Mouse (Mus musculus): ENCODE results near the gene Parpbp. TPM values are rescaled to one million over a fixed set of nuclear protein-coding genes. Genes with fewer than 3 reads are reported as not detected.

The Parpbp gene
- polyA plus RNA-seq, 1 experiment from 2014 or later = 11.8 TPM

- Histone ChIP-seq H3K4me1 (peaks cover 2% of the 10 kb centered on the region; the same call in 1 of the 2 replicates), H3K27ac (replicated peaks) (no peak within 1 kb of the TSS), H3K9ac (replicated peaks) (no peak within 1 kb of the TSS), H3K27me3 (no peaks in the 10 kb centered on the region), H3K9me3 (no peaks in the 10 kb centered on the region), H3K4me2 (replicated peaks) (no peak within 1 kb of the TSS), H3K36me3 (peaks cover 3% of the 10 kb centered on the region; the same call in 1 of the 2 replicates), H3K4me3 (no peak within 1 kb of the TSS)
- no peak for ATAC-seq (ENCODE audit: low FRiP score, low read depth)
- WGBS = 25% methylated on average over 5 of the region's 5 CpGs
Measured at GRCm38 (mm10) chr10:88090772-88091171, 56.0 kb downstream of the Parpbp start, which contains the start of gene Pmch. Pmch (plus strand) TSS chr10:88091072.

GRCm38 (mm10) chr10:88067377-88067776, 79.4 kb downstream of the Parpbp start:
- no peaks in the 10 kb centered on the region for H3K36me3 ChIP-seq
- no peak for ATAC-seq (ENCODE audit: low FRiP score, low read depth)
- WGBS = 81% methylated on average over 3 of the region's 3 CpGs
- no peaks in the 10 kb centered on the region for H3K9me3 ChIP-seq
- no peak overlapping the region for H3K9ac ChIP-seq (replicated peaks)
- no peaks in the 10 kb centered on the region for H3K27me3 ChIP-seq
- no peak overlapping the region for H3K4me2 ChIP-seq (replicated peaks)
- no peak overlapping the region for H3K27ac ChIP-seq (replicated peaks)
- no peak overlapping the region for H3K4me3 ChIP-seq
- H3K4me1 ChIP-seq = no peaks in the 10 kb centered on the region

GRCm38 (mm10) chr10:88064872-88065271, 81.9 kb downstream of the Parpbp start:
- H3K4me1 ChIP-seq = no peaks in the 10 kb centered on the region
- no peaks in the 10 kb centered on the region for H3K9me3 ChIP-seq
- no peak overlapping the region for H3K9ac ChIP-seq (replicated peaks)
- no peak overlapping the region for H3K4me2 ChIP-seq (replicated peaks)
- no peak overlapping the region for H3K4me3 ChIP-seq
- no peaks in the 10 kb centered on the region for H3K27me3 ChIP-seq
- no peak overlapping the region for H3K27ac ChIP-seq (replicated peaks)
- 83% methylated on average over 2 of the region's 2 CpGs for WGBS
- no peaks in the 10 kb centered on the region for H3K36me3 ChIP-seq
- ATAC-seq (ENCODE audit: low FRiP score, low read depth) = no peak

GRCm38 (mm10) chr10:88063436-88063835, 83.3 kb downstream of the Parpbp start:
- Histone ChIP-seq H3K27ac (replicated peaks) (no peak overlapping the region), H3K4me1 (no peaks in the 10 kb centered on the region), H3K4me3 (no peak overlapping the region), H3K36me3 (no peaks in the 10 kb centered on the region), H3K9me3 (no peaks in the 10 kb centered on the region), H3K9ac (replicated peaks) (no peak overlapping the region), H3K27me3 (no peaks in the 10 kb centered on the region), H3K4me2 (replicated peaks) (no peak overlapping the region)
- WGBS = 67% methylated on average over 4 of the region's 4 CpGs
- no peak for ATAC-seq (ENCODE audit: low FRiP score, low read depth)

- no peak overlapping the region for H3K9ac ChIP-seq (replicated peaks)
- H3K4me1 ChIP-seq = no peaks in the 10 kb centered on the region
- no peak for ATAC-seq (ENCODE audit: low FRiP score, low read depth)
- H3K27me3 ChIP-seq = no peaks in the 10 kb centered on the region
- 87% methylated on average over 14 of the region's 14 CpGs for WGBS
- H3K9me3 ChIP-seq = no peaks in the 10 kb centered on the region
- H3K36me3 ChIP-seq = no peaks in the 10 kb centered on the region
- no peak overlapping the region for H3K4me3 ChIP-seq
- no peak overlapping the region for H3K27ac ChIP-seq (replicated peaks)
- no peak overlapping the region for H3K4me2 ChIP-seq (replicated peaks)
Measured at GRCm38 (mm10) chr10:88056950-88057649, 89.6 kb downstream of the Parpbp start.

- Histone ChIP-seq H3K4me3 (no peak overlapping the region), H3K27me3 (no peaks in the 10 kb centered on the region), H3K36me3 (no peaks in the 10 kb centered on the region), H3K9ac (replicated peaks) (no peak overlapping the region), H3K4me1 (no peaks in the 10 kb centered on the region), H3K27ac (replicated peaks) (no peak overlapping the region), H3K4me2 (replicated peaks) (no peak overlapping the region), H3K9me3 (no peaks in the 10 kb centered on the region)
- 87% methylated on average over 14 of the region's 14 CpGs for WGBS
- ATAC-seq (ENCODE audit: low FRiP score, low read depth) = no peak
Measured at GRCm38 (mm10) chr10:88054233-88054985, 92.3 kb downstream of the Parpbp start.

- ATAC-seq (ENCODE audit: low FRiP score, low read depth) = no peak
- Histone ChIP-seq H3K9me3 (no peaks in the 10 kb centered on the region), H3K4me3 (no peak overlapping the region), H3K4me1 (no peaks in the 10 kb centered on the region), H3K9ac (replicated peaks) (no peak overlapping the region), H3K36me3 (no peaks in the 10 kb centered on the region), H3K4me2 (replicated peaks) (no peak overlapping the region), H3K27ac (replicated peaks) (no peak overlapping the region), H3K27me3 (no peaks in the 10 kb centered on the region)
- 71% methylated on average over 11 of the region's 11 CpGs for WGBS
Measured at GRCm38 (mm10) chr10:88046098-88046771, 100.5 kb downstream of the Parpbp start.

GRCm38 (mm10) chr10:88044297-88044696, 102.4 kb downstream of the Parpbp start:
- WGBS = 86% methylated on average over 4 of the region's 4 CpGs
- no peaks in the 10 kb centered on the region for H3K36me3 ChIP-seq
- H3K4me2 ChIP-seq (replicated peaks) = no peak overlapping the region
- no peak overlapping the region for H3K4me3 ChIP-seq
- no peaks in the 10 kb centered on the region for H3K4me1 ChIP-seq
- no peak overlapping the region for H3K27ac ChIP-seq (replicated peaks)
- no peak for ATAC-seq (ENCODE audit: low FRiP score, low read depth)
- H3K9ac ChIP-seq (replicated peaks) = no peak overlapping the region
- H3K27me3 ChIP-seq = no peaks in the 10 kb centered on the region
- no peaks in the 10 kb centered on the region for H3K9me3 ChIP-seq

Other genes with a start within 250 kb of the Parpbp start
- 2.0 and 3.5 TPM in 2 replicates for gene Pmch, start 55.9 kb downstream of the Parpbp start, polyA plus RNA-seq (2016; fragmentation: Nextera tagmentation; extraction: Ambion mirVana)
- 72.1 and 82.2 TPM in 2 replicates for gene Nup37, start 51 bp upstream of the Parpbp start, polyA plus RNA-seq (2016; fragmentation: Nextera tagmentation; extraction: Ambion mirVana)
- gene Washc3, start 54.2 kb upstream of the Parpbp start, polyA plus RNA-seq (2016; fragmentation: Nextera tagmentation; extraction: Ambion mirVana) = 43.5 and 44.6 TPM in 2 replicates
- 0.80 and 0.84 TPM in 2 replicates for gene Dram1, start 232.1 kb upstream of the Parpbp start, polyA plus RNA-seq (2016; fragmentation: Nextera tagmentation; extraction: Ambion mirVana)
- gene Gnptab, start 232.2 kb upstream of the Parpbp start, polyA plus RNA-seq (2016; fragmentation: Nextera tagmentation; extraction: Ambion mirVana) = 12.2 and 13.5 TPM in 2 replicates